Mouse (Mus musculus): ENCODE results near the gene Gnb5. TPM values are rescaled to one million over a fixed set of nuclear protein-coding genes. Genes with fewer than 3 reads are reported as not detected.

The Gnb5 gene
- polyA plus RNA-seq, 1 experiment from 2014 or later, result 15.6 TPM

GRCm38 (mm10) chr9:75275051-75275450, 31.0 kb upstream of the Gnb5 start:
- 94% methylated on average over 9 of the region's 9 CpGs for WGBS
- no peaks in the 10 kb centered on the region for H3K27me3 ChIP-seq
- no peak overlapping the region for H3K4me2 ChIP-seq
- H3K4me3 ChIP-seq, result no peak overlapping the region
- H3K9ac ChIP-seq, result no peak overlapping the region
- no peak for ATAC-seq (ENCODE audit: borderline replicate concordance, extremely low read depth, low FRiP score, low TSS enrichment)
- H3K9me3 ChIP-seq, result no peaks in the 10 kb centered on the region
- H3K36me3 ChIP-seq, result peaks cover 19% of the 10 kb centered on the region; the same call in 1 of the 2 replicates
- H3K27ac ChIP-seq, result no peak overlapping the region
- no peaks in the 10 kb centered on the region for H3K4me1 ChIP-seq

- H3K9ac ChIP-seq, result no peak overlapping the region
- ATAC-seq (ENCODE audit: borderline replicate concordance, extremely low read depth, low FRiP score, low TSS enrichment), result no peak
- no peak overlapping the region for H3K4me2 ChIP-seq
- no peaks in the 10 kb centered on the region for H3K27me3 ChIP-seq
- H3K27ac ChIP-seq, result no peak overlapping the region
- H3K36me3 ChIP-seq, result peaks cover 19% of the 10 kb centered on the region; the same call in 1 of the 2 replicates
- H3K4me1 ChIP-seq, result no peaks in the 10 kb centered on the region
- WGBS, result 43% methylated on average over 5 of the region's 5 CpGs
- H3K9me3 ChIP-seq, result no peaks in the 10 kb centered on the region
- no peak overlapping the region for H3K4me3 ChIP-seq
These were observed 25.3 kb upstream of the Gnb5 start for GRCm38 (mm10) chr9:75280814-75281213.

DNA sequence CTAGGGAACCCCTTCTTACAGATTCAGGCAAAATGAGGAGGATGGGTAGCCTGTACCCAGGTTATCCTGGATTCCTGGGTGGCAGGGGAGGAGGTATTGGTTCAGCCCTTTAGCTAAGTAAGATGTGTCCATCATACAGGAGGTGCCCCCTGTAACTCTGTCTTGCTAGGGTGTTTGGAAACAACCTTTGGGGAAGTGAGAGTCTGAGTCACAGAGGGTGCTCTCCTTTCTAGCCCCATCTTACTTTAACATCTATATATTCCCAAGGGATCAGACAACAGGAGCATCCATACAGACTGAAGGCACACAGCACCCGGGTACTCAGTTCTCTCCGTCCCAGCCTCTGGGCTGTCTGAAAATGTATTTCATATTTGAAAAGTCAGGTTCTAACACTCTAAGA, 23.9 kb upstream of the Gnb5 start:
- Histone ChIP-seq H3K27ac (no peak overlapping the region), H3K36me3 (peaks cover 26% of the 10 kb centered on the region; the same call in 1 of the 2 replicates), H3K4me3 (no peak overlapping the region), H3K9me3 (no peaks in the 10 kb centered on the region), H3K4me1 (no peaks in the 10 kb centered on the region), H3K27me3 (no peaks in the 10 kb centered on the region), H3K4me2 (no peak overlapping the region), H3K9ac (no peak overlapping the region)
- WGBS, result 76% methylated on average over 2 of the region's 2 CpGs
- ATAC-seq (ENCODE audit: borderline replicate concordance, extremely low read depth, low FRiP score, low TSS enrichment), result no peak

GRCm38 (mm10) chr9:75282830-75283229, 23.3 kb upstream of the Gnb5 start:
- peaks cover 25% of the 10 kb centered on the region; the same call in 1 of the 2 replicates for H3K36me3 ChIP-seq
- 6% methylated on average over 3 of the region's 3 CpGs for WGBS
- H3K27ac ChIP-seq, result no peak overlapping the region
- no peak overlapping the region for H3K4me2 ChIP-seq
- H3K4me3 ChIP-seq, result no peak overlapping the region
- no peak overlapping the region for H3K9ac ChIP-seq
- no peaks in the 10 kb centered on the region for H3K9me3 ChIP-seq
- ATAC-seq (ENCODE audit: borderline replicate concordance, extremely low read depth, low FRiP score, low TSS enrichment), result no peak
- no peaks in the 10 kb centered on the region for H3K27me3 ChIP-seq
- no peaks in the 10 kb centered on the region for H3K4me1 ChIP-seq

DNA sequence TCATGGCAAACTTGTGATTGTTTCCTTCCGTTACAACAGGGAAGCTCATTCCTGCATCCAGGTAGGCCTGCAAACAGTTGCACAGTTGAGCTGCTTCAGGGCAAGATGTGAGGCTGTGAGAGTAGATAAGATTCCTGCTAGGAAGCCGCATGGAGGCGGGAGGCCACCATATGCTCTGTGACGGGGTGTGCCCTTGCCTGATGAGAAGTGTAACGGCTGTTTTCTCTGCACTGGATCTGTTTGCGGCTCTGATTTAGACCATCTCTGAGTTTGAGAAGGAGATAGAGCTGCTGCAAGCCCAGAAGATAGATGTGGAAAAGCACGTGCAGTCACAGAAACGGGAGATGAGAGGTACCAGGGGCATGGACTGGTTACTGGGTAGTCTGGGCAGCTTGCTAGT, 22.5 kb upstream of the Gnb5 start:
- 79% methylated on average over 8 of the region's 8 CpGs for WGBS
- no peak overlapping the region for H3K4me2 ChIP-seq

DNA sequence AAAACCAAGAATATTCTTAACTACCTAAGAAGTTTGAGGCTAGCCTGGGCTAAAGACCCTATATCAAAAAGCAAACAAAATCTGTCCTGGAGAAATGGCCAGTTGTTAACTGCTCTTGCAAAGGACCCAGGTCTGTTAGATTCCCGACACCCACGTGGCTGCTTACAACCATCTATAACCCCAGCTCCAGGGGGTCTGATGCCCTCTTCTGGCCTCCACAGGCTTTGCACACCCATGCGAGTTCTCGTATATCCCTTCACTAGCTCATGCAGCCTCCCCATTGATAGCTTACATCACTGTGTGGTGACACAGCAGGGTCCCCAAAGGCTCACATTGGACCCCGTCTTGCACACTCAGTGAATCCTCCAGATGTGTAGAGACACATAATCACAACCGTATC, 20.7 kb upstream of the Gnb5 start:
- Histone ChIP-seq H3K4me3 (no peak overlapping the region), H3K4me2 (no peak overlapping the region), H3K36me3 (peaks cover 22% of the 10 kb centered on the region; the same call in 1 of the 2 replicates), H3K4me1 (no peaks in the 10 kb centered on the region), H3K9ac (no peak overlapping the region), H3K27me3 (no peaks in the 10 kb centered on the region), H3K27ac (no peak overlapping the region), H3K9me3 (no peaks in the 10 kb centered on the region)
- no peak for ATAC-seq (ENCODE audit: borderline replicate concordance, extremely low read depth, low FRiP score, low TSS enrichment)
- 75% methylated on average over 6 of the region's 6 CpGs for WGBS

More for the DNA sequence above, 22.5 kb upstream of the Gnb5 start:
- peaks cover 22% of the 10 kb centered on the region; the same call in 1 of the 2 replicates for H3K36me3 ChIP-seq
- no peaks in the 10 kb centered on the region for H3K27me3 ChIP-seq
- H3K9me3 ChIP-seq, result no peaks in the 10 kb centered on the region
- no peaks in the 10 kb centered on the region for H3K4me1 ChIP-seq
- H3K9ac ChIP-seq, result no peak overlapping the region
- ATAC-seq (ENCODE audit: borderline replicate concordance, extremely low read depth, low FRiP score, low TSS enrichment), result no peak
- H3K27ac ChIP-seq, result no peak overlapping the region
- H3K4me3 ChIP-seq, result no peak overlapping the region

DNA sequence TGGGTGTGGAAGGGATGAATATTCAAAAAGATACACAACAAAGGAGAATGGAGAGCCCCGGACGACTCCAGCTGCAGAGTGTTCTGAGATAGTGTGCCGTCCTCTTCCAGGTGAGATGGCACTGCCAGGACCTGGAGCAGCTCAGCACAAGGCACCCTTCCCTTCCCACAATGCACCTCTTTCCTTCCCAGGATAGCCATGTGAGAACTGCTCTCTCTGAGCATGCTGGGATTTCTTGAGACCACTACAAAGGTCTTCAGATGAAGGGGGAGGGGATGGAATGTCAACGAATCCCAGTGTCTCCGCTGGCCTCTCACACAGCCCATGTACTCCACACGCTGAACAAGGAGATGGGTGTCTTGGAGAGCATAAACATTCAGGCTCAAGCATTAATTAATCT, 18.5 kb upstream of the Gnb5 start:
- no peaks in the 10 kb centered on the region for H3K27me3 ChIP-seq
- ATAC-seq (ENCODE audit: borderline replicate concordance, extremely low read depth, low FRiP score, low TSS enrichment), result no peak
- H3K9ac ChIP-seq, result no peak overlapping the region
- H3K27ac ChIP-seq, result no peak overlapping the region
- peaks cover 31% of the 10 kb centered on the region for H3K36me3 ChIP-seq
- H3K4me3 ChIP-seq, result no peak overlapping the region
- 51% methylated on average over 6 of the region's 6 CpGs for WGBS
- H3K9me3 ChIP-seq, result no peaks in the 10 kb centered on the region
- H3K4me2 ChIP-seq, result no peak overlapping the region
- H3K4me1 ChIP-seq, result no peaks in the 10 kb centered on the region

- ATAC-seq (ENCODE audit: borderline replicate concordance, extremely low read depth, low FRiP score, low TSS enrichment), result no peak
- no peak overlapping the region for H3K27ac ChIP-seq
- 48% methylated on average over 4 of the region's 4 CpGs for WGBS
These were observed 16.5 kb upstream of the Gnb5 start for GRCm38 (mm10) chr9:75289545-75289944.

DNA sequence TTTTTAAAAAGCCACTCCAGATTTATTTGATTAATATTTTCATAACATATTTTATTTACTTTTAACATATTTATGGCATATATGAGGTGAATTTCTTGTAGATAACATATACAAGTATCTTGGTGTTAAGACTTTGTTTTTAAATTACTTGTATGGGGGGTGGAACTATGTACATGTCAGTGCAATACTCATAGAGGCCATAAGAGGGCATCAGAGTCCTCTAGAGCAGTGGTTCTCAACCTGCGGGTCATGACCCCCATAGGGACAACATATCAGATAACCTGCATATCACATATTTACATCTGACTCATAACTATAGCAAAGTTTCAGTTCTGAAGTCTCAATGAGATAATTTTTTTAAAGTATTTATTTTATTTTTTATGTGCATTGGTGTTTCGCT, 6.7 kb upstream of the Gnb5 start:
- no peak for ATAC-seq (ENCODE audit: borderline replicate concordance, extremely low read depth, low FRiP score, low TSS enrichment)
- Histone ChIP-seq H3K9ac (no peak overlapping the region), H3K4me3 (no peak overlapping the region), H3K27me3 (no peaks in the 10 kb centered on the region), H3K27ac (no peak overlapping the region), H3K4me2 (no peak overlapping the region), H3K36me3 (peaks cover 18% of the 10 kb centered on the region; the same call in 1 of the 2 replicates), H3K9me3 (no peaks in the 10 kb centered on the region), H3K4me1 (no peaks in the 10 kb centered on the region)
- WGBS, result 84% methylated on average over 2 of the region's 2 CpGs

More at GRCm38 (mm10) chr9:75289545-75289944, 16.5 kb upstream of the Gnb5 start:
- no peak overlapping the region for H3K4me3 ChIP-seq
- no peak overlapping the region for H3K4me2 ChIP-seq
- H3K9ac ChIP-seq, result no peak overlapping the region
- H3K4me1 ChIP-seq, result no peaks in the 10 kb centered on the region
- peaks cover 20% of the 10 kb centered on the region for H3K36me3 ChIP-seq
- H3K9me3 ChIP-seq, result no peaks in the 10 kb centered on the region
- H3K27me3 ChIP-seq, result no peaks in the 10 kb centered on the region

DNA sequence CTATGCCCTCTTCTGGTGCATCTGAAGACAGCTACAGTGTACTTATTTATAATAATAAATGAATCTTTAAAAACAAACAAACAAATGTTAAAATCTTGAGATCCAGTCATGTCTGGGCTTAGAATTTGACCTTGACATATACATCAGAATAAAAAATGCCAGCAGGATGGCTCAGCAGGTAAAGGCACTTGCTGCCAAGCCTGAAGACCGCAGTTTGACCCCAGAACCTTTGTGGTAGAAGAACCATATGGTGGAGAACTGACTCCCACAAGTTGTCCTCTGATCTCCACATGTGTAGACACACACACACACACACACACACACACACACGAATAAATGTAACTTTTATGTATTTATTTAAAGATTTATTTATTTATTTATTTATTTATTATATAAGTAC, 3.1 kb upstream of the Gnb5 start:
- 82% methylated on average over 2 of the region's 2 CpGs for WGBS
- H3K27me3 ChIP-seq, result no peaks in the 10 kb centered on the region

DNA sequence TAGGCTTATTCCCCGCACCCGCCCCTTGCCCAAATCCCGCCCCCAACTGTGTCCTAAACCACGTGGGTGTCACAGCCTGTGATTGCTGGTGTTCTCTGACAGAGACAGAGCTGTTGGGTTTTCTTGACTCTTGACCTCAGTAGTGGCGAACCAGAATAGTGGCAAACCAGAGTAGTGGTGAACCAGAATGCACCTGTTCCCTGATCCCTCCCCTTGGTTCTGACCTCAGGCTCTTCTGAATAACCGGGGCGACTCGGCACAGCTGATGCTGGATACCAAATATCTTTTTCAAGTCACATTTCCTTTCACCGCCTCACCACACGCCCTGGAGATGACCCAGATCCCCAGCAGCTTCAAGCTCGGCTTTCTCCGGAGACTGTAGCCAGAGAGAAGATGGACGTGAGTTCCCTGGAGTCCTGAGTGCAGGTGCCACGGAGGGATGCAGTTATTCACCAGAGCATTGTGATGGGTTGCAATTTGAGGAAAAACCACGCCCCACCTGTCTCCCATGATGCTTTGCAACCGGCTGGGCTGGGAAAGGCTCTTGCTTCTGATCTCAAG, 2.3 kb upstream of the Gnb5 start:
- no peak overlapping the region; the same call in 1 of the 2 replicates for H3K4me2 ChIP-seq
- H3K9ac ChIP-seq, result no peak overlapping the region
- H3K27me3 ChIP-seq, result no peaks in the 10 kb centered on the region
- no peaks in the 10 kb centered on the region for H3K9me3 ChIP-seq
- no peak overlapping the region for H3K4me3 ChIP-seq
- WGBS, result 33% methylated on average over 16 of the region's 16 CpGs
- no peak overlapping the region for H3K27ac ChIP-seq
- H3K4me1 ChIP-seq, result no peaks in the 10 kb centered on the region
- 0 out of 2 replicates have a peak, but pooled peaks cover 4% of the 10 kb centered on the region for H3K36me3 ChIP-seq
- ATAC-seq (ENCODE audit: borderline replicate concordance, extremely low read depth, low FRiP score, low TSS enrichment), result no peak

More for the DNA sequence above, 3.1 kb upstream of the Gnb5 start:
- Histone ChIP-seq H3K9ac (no peak overlapping the region), H3K36me3 (peaks cover 4% of the 10 kb centered on the region; the same call in 1 of the 2 replicates), H3K27ac (no peak overlapping the region), H3K4me1 (no peaks in the 10 kb centered on the region), H3K4me3 (no peak overlapping the region), H3K9me3 (no peaks in the 10 kb centered on the region), H3K4me2 (no peak overlapping the region)
- ATAC-seq (ENCODE audit: borderline replicate concordance, extremely low read depth, low FRiP score, low TSS enrichment), result no peak

DNA sequence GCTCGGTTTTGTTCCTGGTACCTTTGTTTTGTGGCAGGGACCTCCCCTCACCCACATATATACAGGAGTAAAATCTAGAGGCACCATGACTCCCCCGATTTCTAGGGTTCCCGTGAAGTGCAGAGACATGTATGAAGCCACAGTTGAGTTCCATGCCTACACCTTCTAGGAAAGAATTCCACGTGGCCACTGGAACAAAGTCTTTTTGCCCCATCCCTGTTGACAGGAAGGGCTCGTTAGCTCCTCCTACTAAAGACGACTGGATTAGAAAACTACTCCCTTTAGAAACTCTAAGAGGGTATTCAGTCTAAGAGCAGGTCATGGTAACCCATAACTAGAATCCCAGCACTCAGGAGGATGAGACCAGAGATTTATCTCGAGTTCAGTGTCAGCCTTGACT, 1.8 kb upstream of the Gnb5 start:
- Histone ChIP-seq H3K27me3 (no peaks in the 10 kb centered on the region), H3K4me3 (no peak overlapping the region), H3K36me3 (0 out of 2 replicates have a peak, but pooled peaks cover 4% of the 10 kb centered on the region), H3K9me3 (no peaks in the 10 kb centered on the region), H3K27ac (no peak overlapping the region), H3K4me2 (no peak overlapping the region), H3K4me1 (no peaks in the 10 kb centered on the region), H3K9ac (no peak overlapping the region)
- WGBS, result 32% methylated on average over 7 of the region's 7 CpGs
- no peak for ATAC-seq (ENCODE audit: borderline replicate concordance, extremely low read depth, low FRiP score, low TSS enrichment)

DNA sequence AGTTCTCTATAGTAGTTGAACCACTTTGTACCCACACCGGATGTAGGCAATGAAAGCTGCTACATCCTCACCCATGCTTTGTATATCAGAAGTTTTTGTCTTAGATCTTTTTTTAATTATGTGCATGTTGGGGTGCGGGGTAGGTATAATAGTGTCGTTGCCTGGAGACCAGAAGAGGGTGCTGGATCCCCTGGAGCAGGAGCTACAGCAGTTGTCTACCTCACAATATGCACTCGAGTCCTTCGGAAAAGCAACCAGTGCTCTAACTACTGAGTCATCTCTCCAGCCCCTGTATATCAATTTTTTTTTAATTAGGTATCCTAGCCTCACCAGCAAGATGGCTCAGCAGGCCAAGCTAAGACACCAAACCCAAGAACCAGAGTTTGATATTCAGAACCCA, 927 bp downstream of the Gnb5 start:
- no peak overlapping the region for H3K4me2 ChIP-seq
- no peak for ATAC-seq (ENCODE audit: borderline replicate concordance, extremely low read depth, low FRiP score, low TSS enrichment)
- H3K4me3 ChIP-seq, result no peak overlapping the region
- no peaks in the 10 kb centered on the region for H3K9me3 ChIP-seq
- H3K27ac ChIP-seq, result no peak overlapping the region
- WGBS, result 80% methylated on average over 5 of the region's 5 CpGs
- no peaks in the 10 kb centered on the region for H3K36me3 ChIP-seq
- H3K9ac ChIP-seq, result no peak overlapping the region
- no peaks in the 10 kb centered on the region for H3K4me1 ChIP-seq
- H3K27me3 ChIP-seq, result no peaks in the 10 kb centered on the region
